Mouse (Mus musculus) gastrocnemius, postnatal 25 days (tissue): ENCODE results near the gene Scn3b. TPM values are rescaled to one million over a fixed set of nuclear protein-coding genes. Genes with fewer than 3 reads are reported as not detected.

Experiments used
- DNase-seq: peaks from one replicate; pipeline ENCODE4 v3.0.0; 2022
- long read RNA-seq, 2 experiments: library from polyadenylated mRNA; stranded (forward); transcript quantifications; one replicate each; pipeline ENCODE4 v2.0.0; 2021
- total RNA-seq, 2 experiments: library from RNA; stranded (reverse); gene quantifications; 1 replicate in 1 of 2; 2 replicates in 1 of 2; pipeline ENCODE4 v1.2.3; 2021

Scn3b gene
- total RNA-seq: 1 to 10 TPM; 1.9 to 4.4 TPM
- long read RNA-seq, experiment 1: 0 reads
- long read RNA-seq, experiment 2, partial matches to known transcripts: 0 of 1 reads
- long read RNA-seq, experiment 2, other reads (novel, unspliced or antisense): 1 of 1 reads

GRCm38 (mm10) chr9:40269103-40269861 is at the start of gene Scn3b:
Gene Scn3b, plus strand, starts transcription at chr9:40269217.
- peak; percentile 52 for DNase-seq

GRCm38 (mm10) chr9:40224289-40224688 is 44.7 kb upstream of the Scn3b start:
- no peak for DNase-seq

DNA sequence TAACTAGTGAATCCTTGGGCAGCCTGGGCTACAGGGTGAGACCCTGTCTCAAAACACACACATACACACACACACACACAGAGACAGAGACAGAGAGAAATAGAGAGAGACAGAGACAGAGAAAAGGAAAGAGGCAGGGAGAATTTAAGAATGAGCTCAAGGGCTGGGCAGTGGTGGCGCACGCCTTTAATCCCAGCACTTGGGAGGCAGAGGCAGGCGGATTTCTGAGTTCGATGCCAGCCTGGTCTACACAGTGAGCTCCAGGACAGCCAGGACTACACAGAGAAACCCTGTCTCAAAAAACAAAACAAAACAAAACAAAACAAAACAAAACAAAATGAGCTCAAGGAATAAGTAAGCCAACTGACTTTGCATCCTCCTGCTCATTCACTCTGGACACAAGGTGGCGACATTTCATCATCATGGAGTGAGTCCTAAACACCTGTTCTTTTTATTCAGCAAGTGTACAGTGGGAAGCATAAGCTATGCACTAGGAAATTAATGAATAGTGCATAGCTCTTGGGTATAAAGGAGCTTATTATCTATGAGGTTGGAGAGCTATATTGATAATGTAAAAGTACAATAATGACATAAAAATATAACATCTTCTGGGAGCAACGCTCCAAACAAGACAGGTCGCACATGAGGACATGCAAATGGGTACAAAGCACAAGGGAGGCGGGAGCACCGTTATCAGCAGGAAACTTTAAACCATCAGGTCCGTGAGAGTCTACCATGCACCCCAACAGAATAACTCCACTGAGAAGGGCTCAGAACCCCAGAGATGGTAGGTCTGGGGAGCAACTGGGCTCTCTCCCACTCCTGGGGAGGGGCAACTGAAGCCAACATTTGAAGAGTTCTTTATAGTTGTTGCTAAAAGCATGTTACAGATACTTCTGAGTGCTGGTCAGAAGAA is 40.9 kb upstream of the Scn3b start:
- DNase-seq: no peak

DNA sequence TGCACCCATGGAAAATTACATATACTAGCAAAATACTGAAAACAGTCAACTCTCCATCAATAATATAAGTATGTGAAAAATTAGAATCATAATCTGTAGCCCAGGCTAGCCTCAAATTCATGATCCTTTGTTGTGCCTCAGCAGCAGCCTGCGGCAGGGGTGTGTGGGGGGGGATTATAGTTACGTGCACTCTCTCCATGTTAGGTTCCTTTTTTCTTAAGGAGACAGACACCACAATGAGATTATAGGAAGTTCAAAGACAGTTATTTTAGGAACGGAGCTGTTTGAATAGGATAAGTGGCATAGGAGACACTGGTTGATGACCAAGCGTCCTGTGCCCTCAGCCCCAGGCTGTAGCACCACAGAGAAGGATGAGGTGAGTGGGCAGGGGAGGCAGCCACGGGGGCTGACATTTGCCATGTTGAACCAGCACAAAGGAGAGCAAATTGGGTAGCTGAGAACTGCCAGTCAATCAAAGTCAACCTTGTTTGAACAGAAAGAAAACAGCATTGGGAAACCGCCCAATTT is 40.1 kb upstream of the Scn3b start:
- no peak for DNase-seq

GRCm38 (mm10) chr9:40229479-40229878 is 39.5 kb upstream of the Scn3b start:
- no peak for DNase-seq

DNA sequence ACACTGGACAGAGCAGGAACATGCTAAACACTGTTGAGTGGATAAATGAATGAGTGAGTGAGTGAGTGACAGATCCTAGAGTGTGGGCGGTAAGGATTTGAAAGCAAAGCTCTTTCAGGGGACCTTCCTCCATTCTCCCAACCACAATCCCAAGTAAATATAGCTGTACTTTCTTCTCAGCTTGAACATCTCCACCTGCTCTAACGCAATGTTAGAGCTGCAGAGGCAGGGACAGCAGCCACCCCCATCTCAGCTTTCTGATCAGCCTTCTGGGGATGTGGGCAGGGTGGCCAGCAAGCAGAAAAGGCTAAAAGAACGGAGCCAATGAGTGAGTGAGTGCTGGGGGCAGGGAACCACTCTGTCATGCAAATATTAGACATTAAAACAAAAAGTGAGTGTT is 38.0 kb upstream of the Scn3b start:
- no peak for DNase-seq

DNA sequence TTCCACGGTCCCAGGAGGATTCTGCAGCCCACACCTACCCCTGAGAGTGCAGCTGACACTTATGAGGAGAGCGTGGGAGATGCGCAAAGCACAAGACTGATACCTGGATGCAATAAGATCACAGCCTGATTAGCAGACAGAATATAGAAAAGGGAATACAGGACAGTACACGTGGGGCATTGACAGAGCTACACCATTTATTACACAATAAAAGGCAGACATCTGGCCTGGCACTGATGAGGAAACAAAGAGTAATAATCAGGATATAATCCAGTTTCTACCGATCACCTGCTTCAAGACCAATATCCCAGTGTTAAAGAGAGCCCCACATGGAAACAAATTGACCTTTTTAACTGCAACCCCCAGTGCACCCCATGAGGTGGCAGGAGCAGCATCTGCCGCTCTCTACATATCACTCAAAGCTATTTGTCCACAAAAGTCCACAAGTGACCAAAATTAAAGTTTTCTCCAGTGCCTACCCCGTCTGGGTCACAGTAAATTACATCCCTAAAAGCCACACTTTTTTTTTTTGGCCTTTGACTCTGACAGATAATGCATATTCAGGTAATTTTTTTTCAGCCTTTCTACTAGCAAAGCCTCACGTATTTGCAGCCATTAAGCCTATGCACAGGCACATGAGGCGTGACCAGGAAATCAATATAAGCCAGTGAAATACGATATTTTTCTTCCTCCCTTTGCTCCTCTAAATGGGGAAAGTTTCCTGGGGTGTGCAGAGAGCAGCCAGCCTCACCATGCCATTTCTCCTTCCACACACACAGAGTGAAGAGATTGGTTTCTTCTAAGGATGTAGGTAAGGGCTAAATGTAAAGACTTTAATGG is 34.6 kb upstream of the Scn3b start:
- no peak for DNase-seq

DNA sequence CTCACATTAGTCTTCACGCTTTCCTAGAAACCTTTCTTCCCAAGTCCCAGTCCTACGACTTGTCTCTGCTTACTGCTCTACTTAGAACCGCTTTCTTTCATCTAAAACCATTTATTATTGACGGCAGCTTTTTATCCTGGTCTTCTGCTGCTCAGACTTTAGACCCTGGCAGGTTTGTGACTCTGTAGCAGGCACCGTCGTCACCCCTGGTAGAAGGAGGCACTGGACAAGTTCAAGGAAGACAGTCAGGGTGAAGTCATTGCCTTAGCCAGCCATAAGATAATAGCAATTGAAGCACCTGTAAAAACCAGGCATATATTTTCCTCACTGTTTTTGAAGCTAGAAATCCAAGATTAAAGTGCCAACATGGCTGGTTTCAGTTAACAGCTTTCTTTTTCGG is 33.8 kb upstream of the Scn3b start:
- DNase-seq: no peak

DNA sequence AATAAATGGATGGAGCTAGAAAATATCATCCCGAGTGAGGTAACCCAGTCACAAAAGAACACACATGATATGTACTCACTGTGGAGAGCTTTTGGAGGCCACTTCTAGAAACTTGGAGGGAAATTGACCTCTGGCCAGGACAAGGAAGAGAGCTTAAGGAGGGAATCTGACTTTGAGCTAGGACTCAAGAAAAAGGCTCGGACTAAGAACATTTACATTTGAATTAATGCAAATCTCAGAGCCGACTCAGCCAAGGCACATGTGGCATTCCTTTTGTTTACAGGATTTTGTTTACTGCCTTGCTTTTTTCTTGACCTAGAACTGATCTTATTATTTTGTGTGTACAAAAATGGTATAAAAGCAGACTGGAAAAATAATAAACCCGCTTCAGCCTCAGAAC is 29.3 kb upstream of the Scn3b start:
- DNase-seq: no peak

DNA sequence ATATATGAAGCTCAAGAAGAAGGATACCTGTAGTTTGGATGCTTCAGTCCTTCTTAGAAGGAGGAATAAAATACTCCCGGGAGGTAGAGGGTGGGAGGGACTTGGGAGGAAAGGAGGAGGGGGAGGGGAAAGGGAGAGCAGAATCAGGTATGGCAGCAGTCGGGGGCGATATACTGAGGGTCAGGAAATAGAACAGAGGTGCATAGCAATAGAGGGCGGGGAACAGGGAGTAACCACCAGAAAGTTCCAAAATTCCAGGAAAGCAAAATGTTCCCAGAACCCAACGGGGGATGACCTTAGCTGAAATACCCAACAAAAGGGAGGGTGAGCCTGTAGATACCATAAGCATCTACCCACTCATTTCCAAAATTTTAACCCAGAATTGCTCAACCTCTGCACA is 28.7 kb upstream of the Scn3b start:
- DNase-seq: no peak

GRCm38 (mm10) chr9:40241223-40241801 is 27.7 kb upstream of the Scn3b start:
- peak; percentile 13 for DNase-seq

DNA sequence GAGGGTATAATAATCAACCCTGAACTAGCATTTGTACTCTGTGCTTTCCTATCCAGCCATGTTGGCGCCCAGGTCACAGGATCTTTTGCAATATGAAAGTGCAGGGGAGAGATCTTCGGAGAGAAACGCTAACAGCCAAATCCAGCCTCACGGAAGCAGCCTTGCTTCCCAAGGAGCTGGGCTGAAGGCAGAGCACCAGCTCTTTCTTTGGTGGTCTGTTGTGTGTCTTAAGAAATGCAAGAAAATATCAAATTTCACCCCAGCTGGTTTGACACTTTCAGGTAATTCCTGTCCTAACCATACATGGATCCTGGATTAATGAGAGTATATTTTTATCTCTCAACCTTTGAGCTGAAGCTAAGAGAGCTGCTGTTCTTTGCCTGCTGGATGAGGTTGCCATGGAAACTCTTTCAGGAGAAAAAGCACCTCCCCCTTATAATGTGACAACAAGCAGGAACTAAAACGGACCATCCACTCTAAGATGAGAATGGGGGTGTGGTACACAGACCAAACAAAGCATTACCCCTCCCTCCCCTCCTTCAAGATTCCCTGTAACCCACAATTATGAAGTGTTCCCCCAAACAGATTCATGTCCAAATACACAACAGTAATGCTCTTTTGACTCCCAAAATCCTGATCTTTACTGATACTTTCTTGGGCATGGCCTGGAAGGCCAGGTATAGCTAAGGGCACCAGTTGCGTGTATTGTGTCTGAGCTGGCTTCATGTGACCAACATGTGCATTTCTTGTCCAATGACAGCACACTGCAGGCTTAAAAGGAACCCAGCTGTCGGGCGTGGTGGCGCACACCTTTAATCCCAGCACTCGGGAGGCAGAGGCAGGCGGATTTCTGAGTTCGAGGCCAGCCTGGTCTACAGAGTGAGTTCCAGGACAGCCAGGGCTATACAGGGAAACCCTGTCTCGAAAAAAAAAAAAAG is 26.8 kb upstream of the Scn3b start:
- DNase-seq: no peak

DNA sequence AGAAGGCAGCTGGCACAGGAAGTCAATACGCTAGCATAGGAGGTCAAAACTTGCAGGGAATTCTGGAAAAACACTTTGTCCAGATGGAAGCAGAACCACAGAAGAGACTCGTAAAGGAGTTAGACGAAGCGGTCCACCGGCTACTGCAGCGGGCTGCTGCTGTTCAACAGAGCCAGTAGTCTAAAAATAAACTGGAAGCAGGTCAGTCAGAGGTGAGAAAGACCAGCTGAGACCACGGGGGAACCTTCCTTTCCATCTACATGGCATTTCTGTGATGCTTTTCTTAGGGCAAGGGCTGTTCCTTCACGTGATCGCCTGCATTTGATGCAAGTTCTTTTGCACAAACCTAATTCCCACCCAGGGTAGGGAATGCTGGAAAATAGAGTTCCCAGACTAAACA is 23.6 kb upstream of the Scn3b start:
- no peak for DNase-seq

- DNase-seq: no peak
These were observed 22.9 kb upstream of the Scn3b start for GRCm38 (mm10) chr9:40245974-40246665.

DNA sequence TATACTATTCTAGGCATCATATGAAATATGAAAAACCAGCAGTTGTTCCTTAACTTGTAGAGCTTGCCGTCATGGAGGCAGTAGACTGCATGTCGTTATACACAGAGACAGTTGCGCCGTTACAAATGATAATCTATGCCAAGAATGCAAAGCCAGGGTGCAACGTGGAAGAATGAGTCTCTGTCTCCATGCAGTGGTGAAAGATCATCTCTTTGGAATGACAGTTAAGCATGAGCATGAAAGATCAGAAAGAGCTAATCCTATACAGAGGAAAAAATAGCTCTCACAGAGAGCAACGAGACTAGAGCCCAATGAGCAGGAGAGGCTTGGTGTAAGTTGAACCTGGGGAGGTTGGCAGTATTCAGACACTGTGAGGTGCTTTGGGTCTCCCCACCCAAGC is 22.3 kb upstream of the Scn3b start:
- DNase-seq: no peak

- DNase-seq: no peak
These were observed 19.9 kb upstream of the Scn3b start for GRCm38 (mm10) chr9:40249106-40249505.

DNA sequence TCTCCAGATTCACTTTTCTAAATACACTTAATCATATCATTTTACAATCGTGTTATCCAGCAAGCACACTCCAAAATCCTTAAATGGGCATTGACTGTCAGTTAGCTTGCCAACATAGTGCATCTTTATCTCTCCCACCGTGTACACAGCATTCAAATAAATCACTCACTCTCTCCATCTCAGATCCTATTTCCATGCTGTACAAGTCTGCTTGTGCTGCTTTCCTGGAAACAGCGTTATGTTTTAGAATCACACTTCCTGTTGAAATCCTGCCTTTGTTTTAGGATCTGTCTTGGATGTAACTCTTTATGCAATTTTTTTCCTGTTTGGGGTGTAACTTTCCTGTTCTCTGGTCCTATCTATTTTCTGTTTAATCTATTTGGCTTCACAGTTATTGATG is 16.6 kb upstream of the Scn3b start:
- no peak for DNase-seq

DNA sequence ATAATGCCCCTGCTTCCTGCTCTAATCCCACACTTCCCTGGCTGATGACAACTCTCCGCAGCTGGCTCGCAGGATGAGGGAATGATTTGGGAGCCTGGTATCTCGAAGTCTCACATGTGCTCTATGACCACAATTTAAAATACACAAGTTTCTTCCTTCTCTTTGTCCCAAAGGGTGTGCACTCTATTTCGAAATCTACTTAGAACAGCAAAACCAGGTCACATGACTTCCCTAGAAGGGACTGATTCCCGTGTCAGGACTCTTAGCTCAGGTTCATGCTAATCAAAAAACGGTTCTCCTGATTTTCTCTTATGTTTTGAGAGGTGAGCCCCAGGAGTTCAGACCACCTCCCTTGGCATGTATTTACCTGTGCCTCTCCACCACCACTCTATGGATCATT is 5.1 kb upstream of the Scn3b start:
- DNase-seq: no peak

GRCm38 (mm10) chr9:40268040-40268747 is 823 bp upstream of the Scn3b start:
- DNase-seq: no peak
